Mouse (Mus musculus): ENCODE results near the gene Sugp2. TPM values are rescaled to one million over a fixed set of nuclear protein-coding genes. Genes with fewer than 3 reads are reported as not detected.

Gene Sugp2
- polyA plus RNA-seq, 1 experiment, result 47.2 TPM

DNA sequence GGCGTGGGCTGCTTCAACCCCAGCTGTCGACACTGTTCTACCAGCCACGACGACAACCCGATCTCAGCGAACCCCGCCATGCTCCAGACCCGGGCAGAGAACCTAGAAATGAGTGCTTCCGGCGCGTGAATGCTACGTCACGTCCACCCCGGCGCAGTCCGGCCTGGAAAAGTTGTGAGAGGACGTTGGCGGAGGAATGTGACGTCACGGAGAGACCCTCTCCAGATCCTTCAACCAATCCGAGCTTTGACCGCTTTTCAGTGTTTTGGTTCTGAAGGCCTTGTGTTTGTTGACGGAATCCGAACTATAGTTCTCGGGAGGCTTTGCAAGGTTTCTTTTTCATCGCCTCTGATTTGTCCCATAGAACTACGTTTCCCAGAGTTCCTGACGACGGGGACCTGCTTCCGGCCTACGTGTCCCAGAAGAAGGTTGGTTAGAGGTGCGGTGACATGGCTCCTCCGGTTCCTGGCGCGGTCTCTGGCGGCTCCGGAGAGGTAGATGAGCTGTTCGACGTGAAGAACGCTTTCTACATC, 68.4 kb downstream of the Sugp2 start, which contains the start of the genes Ddx49 and Cope:
TSS of gene Ddx49 (minus strand) at position 132 of the 533 bp plus-strand sequence.
TSS of gene Cope (plus strand) at position 161 of the 533 bp plus-strand sequence.
- peak within 1 kb of the TSS; percentile 22; the same call in 1 of the 2 replicates for H3K27ac ChIP-seq (ENCODE audit: insufficient read depth, low read length)
- TF ChIP-seq CTCF (IDR thresholded peaks at IDR 0.05; ENCODE audit: low read depth, low read length) (no peak), EP300 (IDR thresholded peaks at IDR 0.05; ENCODE audit: insufficient read depth, low read depth, low read length) (no peak), POLR2A (IDR thresholded peaks at IDR 0.05; ENCODE audit: insufficient read depth, low read length) (no peak)

DNA sequence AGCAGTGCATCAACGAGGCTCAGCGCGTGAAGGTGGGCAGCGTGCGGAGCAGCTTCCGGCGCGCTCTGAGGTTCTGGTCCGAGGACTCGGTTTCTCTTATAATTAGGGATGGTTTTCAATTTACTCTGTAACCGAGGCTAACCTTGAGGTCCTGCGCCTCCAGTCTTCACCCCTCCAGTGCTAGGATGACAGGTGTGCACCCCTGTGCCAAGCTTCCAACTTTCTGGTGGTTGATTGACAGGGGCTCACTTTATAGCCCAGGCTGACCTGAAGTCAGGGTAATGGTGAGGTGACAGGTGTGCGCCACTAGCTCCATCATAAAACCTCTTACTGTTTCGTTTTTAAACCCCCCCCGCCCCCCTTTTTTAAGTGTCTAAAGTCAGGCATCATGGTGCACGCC, 68.9 kb downstream of the Sugp2 start:
- Histone ChIP-seq H3K4me1 (ENCODE audit: control insufficient read depth, insufficient read depth, low read length) (no peaks in the 10 kb centered on the region), H3K4me3 (ENCODE audit: low read depth, low read length) (peak overlapping the region; percentile 94), H3K36me3 (ENCODE audit: control insufficient read depth, insufficient read depth, low read length, poor library complexity, severe bottlenecking) (0 out of 2 replicates have a peak, but pooled peaks cover 7% of the 10 kb centered on the region), H3K9ac (ENCODE audit: low read depth, poor library complexity, severe bottlenecking) (peak overlapping the region; percentile 64), H3K9me3 (replicated peaks; ENCODE audit: control insufficient read depth, insufficient read depth, low read length, poor library complexity, severe bottlenecking) (no peaks in the 10 kb centered on the region), H3K27me3 (ENCODE audit: control insufficient read depth, insufficient read depth, low read length, poor library complexity, severe bottlenecking) (no peaks in the 10 kb centered on the region), H3K27ac (ENCODE audit: insufficient read depth, low read length) (no peak overlapping the region)
- TF ChIP-seq CTCF (IDR thresholded peaks at IDR 0.05; ENCODE audit: low read depth, low read length) (no peak), EP300 (IDR thresholded peaks at IDR 0.05; ENCODE audit: insufficient read depth, low read depth, low read length) (no peak), POLR2A (IDR thresholded peaks at IDR 0.05; ENCODE audit: insufficient read depth, low read length) (no peak)

More for the DNA sequence above, 68.4 kb downstream of the Sugp2 start, which contains the start of the genes Ddx49 and Cope:
- Histone ChIP-seq H3K4me3 (ENCODE audit: low read depth, low read length) (peak within 1 kb of the TSS; percentile 94), H3K9me3 (replicated peaks; ENCODE audit: control insufficient read depth, insufficient read depth, low read length, poor library complexity, severe bottlenecking) (no peaks in the 10 kb centered on the region), H3K27me3 (ENCODE audit: control insufficient read depth, insufficient read depth, low read length, poor library complexity, severe bottlenecking) (no peaks in the 10 kb centered on the region), H3K36me3 (ENCODE audit: control insufficient read depth, insufficient read depth, low read length, poor library complexity, severe bottlenecking) (peaks cover 7% of the 10 kb centered on the region; the same call in 1 of the 2 replicates), H3K4me1 (ENCODE audit: control insufficient read depth, insufficient read depth, low read length) (no peaks in the 10 kb centered on the region), H3K9ac (ENCODE audit: low read depth, poor library complexity, severe bottlenecking) (peak within 1 kb of the TSS; percentile 64)

GRCm38 (mm10) chr8:70309311-70309710, 75.3 kb downstream of the Sugp2 start:
- no peak overlapping the region for H3K9ac ChIP-seq (ENCODE audit: low read depth, poor library complexity, severe bottlenecking)
- no peaks in the 10 kb centered on the region for H3K4me1 ChIP-seq (ENCODE audit: control insufficient read depth, insufficient read depth, low read length)
- TF ChIP-seq POLR2A (IDR thresholded peaks at IDR 0.05; ENCODE audit: insufficient read depth, low read length) (no peak), CTCF (IDR thresholded peaks at IDR 0.05; ENCODE audit: low read depth, low read length) (peak; percentile 83), EP300 (IDR thresholded peaks at IDR 0.05; ENCODE audit: insufficient read depth, low read depth, low read length) (no peak)
- no peak overlapping the region for H3K4me3 ChIP-seq (ENCODE audit: low read depth, low read length)
- no peak overlapping the region for H3K27ac ChIP-seq (ENCODE audit: insufficient read depth, low read length)
- no peaks in the 10 kb centered on the region for H3K9me3 ChIP-seq (replicated peaks; ENCODE audit: control insufficient read depth, insufficient read depth, low read length, poor library complexity, severe bottlenecking)
- no peaks in the 10 kb centered on the region for H3K27me3 ChIP-seq (ENCODE audit: control insufficient read depth, insufficient read depth, low read length, poor library complexity, severe bottlenecking)
- peaks cover 10% of the 10 kb centered on the region; the same call in 1 of the 2 replicates for H3K36me3 ChIP-seq (ENCODE audit: control insufficient read depth, insufficient read depth, low read length, poor library complexity, severe bottlenecking)

DNA sequence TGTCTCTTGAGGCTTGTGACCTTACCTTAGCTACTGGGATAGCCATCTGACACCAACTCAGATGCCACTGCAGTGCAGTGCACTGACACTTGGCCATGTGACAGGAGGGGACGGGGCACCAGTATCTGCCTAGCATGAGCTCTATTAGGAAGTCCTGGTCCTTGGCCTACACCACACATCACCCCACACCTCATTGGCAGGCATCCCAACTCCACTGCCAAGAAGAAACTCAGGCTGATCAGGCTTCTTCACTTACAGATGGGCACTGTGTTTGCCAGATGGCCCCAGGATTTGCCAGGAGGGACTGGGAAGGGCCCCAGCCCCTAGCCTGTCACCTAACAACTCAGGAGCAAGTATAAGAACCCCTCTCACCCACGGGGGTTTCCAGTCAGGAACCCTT, 79.4 kb downstream of the Sugp2 start:
- no peak overlapping the region for H3K4me3 ChIP-seq (ENCODE audit: low read depth, low read length)
- H3K27me3 ChIP-seq (ENCODE audit: control insufficient read depth, insufficient read depth, low read length, poor library complexity, severe bottlenecking), result no peaks in the 10 kb centered on the region
- H3K36me3 ChIP-seq (ENCODE audit: control insufficient read depth, insufficient read depth, low read length, poor library complexity, severe bottlenecking), result peaks cover 10% of the 10 kb centered on the region; the same call in 1 of the 2 replicates
- no peak overlapping the region for H3K9ac ChIP-seq (ENCODE audit: low read depth, poor library complexity, severe bottlenecking)
- H3K27ac ChIP-seq (ENCODE audit: insufficient read depth, low read length), result no peak overlapping the region
- no peaks in the 10 kb centered on the region for H3K9me3 ChIP-seq (replicated peaks; ENCODE audit: control insufficient read depth, insufficient read depth, low read length, poor library complexity, severe bottlenecking)
- no peaks in the 10 kb centered on the region for H3K4me1 ChIP-seq (ENCODE audit: control insufficient read depth, insufficient read depth, low read length)
- TF ChIP-seq POLR2A (IDR thresholded peaks at IDR 0.05; ENCODE audit: insufficient read depth, low read length) (no peak), EP300 (IDR thresholded peaks at IDR 0.05; ENCODE audit: insufficient read depth, low read depth, low read length) (no peak), CTCF (IDR thresholded peaks at IDR 0.05; ENCODE audit: low read depth, low read length) (no peak)

GRCm38 (mm10) chr8:70315624-70316510, 81.8 kb downstream of the Sugp2 start, which contains the start of gene Cers1:
Gene Cers1 (plus strand): TSS chr8:70315775.
- H3K36me3 ChIP-seq (ENCODE audit: control insufficient read depth, insufficient read depth, low read length, poor library complexity, severe bottlenecking), result peaks cover 10% of the 10 kb centered on the region; the same call in 1 of the 2 replicates
- no peak within 1 kb of the TSS for H3K27ac ChIP-seq (ENCODE audit: insufficient read depth, low read length)
- no peaks in the 10 kb centered on the region for H3K9me3 ChIP-seq (replicated peaks; ENCODE audit: control insufficient read depth, insufficient read depth, low read length, poor library complexity, severe bottlenecking)
- H3K4me1 ChIP-seq (ENCODE audit: control insufficient read depth, insufficient read depth, low read length), result no peaks in the 10 kb centered on the region
- peak within 1 kb of the TSS; percentile 73 for H3K9ac ChIP-seq (ENCODE audit: low read depth, poor library complexity, severe bottlenecking)
- TF ChIP-seq EP300 (IDR thresholded peaks at IDR 0.05; ENCODE audit: insufficient read depth, low read depth, low read length), result no peak
- no peak for TF ChIP-seq POLR2A (IDR thresholded peaks at IDR 0.05; ENCODE audit: insufficient read depth, low read length)
- H3K4me3 ChIP-seq (ENCODE audit: low read depth, low read length), result peak within 1 kb of the TSS; percentile 87
- H3K27me3 ChIP-seq (ENCODE audit: control insufficient read depth, insufficient read depth, low read length, poor library complexity, severe bottlenecking), result no peaks in the 10 kb centered on the region

Measured in ES-Bruce4 (cell line).